Mouse (Mus musculus) myocyte (in vitro differentiated cells): ENCODE measurements at regions not wholly inside any gene's neighbourhood (a gene's known extent, or its start where the extent isn't known, plus 50 kb on each side); places are given as distances from the start of the nearest gene placed in this dataset.

Source experiments
- H3K27me3 ChIP-seq: one replicate; pipeline ENCODE4 v1.6.1; 2011; ENCODE audit not compliant: control insufficient read depth, insufficient read depth, insufficient read length
- H3K36me3 ChIP-seq: one replicate; pipeline ENCODE4 v1.6.1; 2011; ENCODE audit not compliant: control insufficient read depth, insufficient read depth
- H3K4me2 ChIP-seq: one replicate; pipeline ENCODE4 v1.6.1; 2011; ENCODE audit warnings: low read depth, control low read depth
- H3K4me3 ChIP-seq: one replicate; pipeline ENCODE4 v1.5.1; 2011; ENCODE audit warnings: mild to moderate bottlenecking, control low read depth, moderate library complexity
- H3K79me2 ChIP-seq: one replicate; pipeline ENCODE4 v1.6.1; 2011; ENCODE audit not compliant: control insufficient read depth, insufficient read depth
- H3ac ChIP-seq: one replicate; pipeline ENCODE4 v1.6.1; 2011; ENCODE audit not compliant: control insufficient read depth, insufficient read length
- CEBPB ChIP-seq: IDR thresholded peaks from 2 replicates; pipeline ENCODE4 v1.6.1; 2011; ENCODE audit warnings: mild to moderate bottlenecking, moderate library complexity; ENCODE audit not compliant: poor library complexity, insufficient read depth, severe bottlenecking
- E2F4 ChIP-seq: IDR thresholded peaks from one replicate; pipeline ENCODE4 v1.6.1; 2011; ENCODE audit warnings: mild to moderate bottlenecking, control low read depth, moderate library complexity; ENCODE audit not compliant: insufficient read depth
- MAX ChIP-seq: IDR thresholded peaks from one replicate; pipeline ENCODE4 v1.6.1; 2011; ENCODE audit warnings: low read depth, mild to moderate bottlenecking, control low read depth
- MYOD1 ChIP-seq, 3 experiments: IDR thresholded peaks; one replicate each; pipeline ENCODE4 v1.6.1; 2011; ENCODE audit warnings: control low read depth in 2 of 3, low read depth in 2 of 3, mild to moderate bottlenecking in 2 of 3, moderate library complexity in 1 of 3; ENCODE audit not compliant: insufficient read length in 2 of 3, control insufficient read depth in 1 of 3
- MYOG ChIP-seq, 3 experiments: IDR thresholded peaks; one replicate each; pipeline ENCODE4 v1.6.1; 2011; ENCODE audit warnings: control low read depth in 2 of 3, low read depth in 2 of 3, mild to moderate bottlenecking in 2 of 3; ENCODE audit not compliant: insufficient read length in 2 of 3, control insufficient read depth in 1 of 3, insufficient read depth in 1 of 3
- POLR2A ChIP-seq: IDR thresholded peaks from one replicate; pipeline ENCODE4 v1.6.1; 2011; ENCODE audit warnings: low read depth, mild to moderate bottlenecking, control low read depth, moderate library complexity; ENCODE audit not compliant: insufficient read length
- POLR2AphosphoS2 ChIP-seq: IDR thresholded peaks from one replicate; pipeline ENCODE4 v1.6.1; 2011; ENCODE audit warnings: low read depth, control low read depth; ENCODE audit not compliant: insufficient read length
- REST ChIP-seq: IDR thresholded peaks from one replicate; pipeline ENCODE4 v1.6.1; 2011; ENCODE audit warnings: mild to moderate bottlenecking, control low read depth, moderate library complexity; ENCODE audit not compliant: insufficient read depth, insufficient read length
- SRF ChIP-seq: IDR thresholded peaks from one replicate; pipeline ENCODE4 v1.6.1; 2011; ENCODE audit warnings: low read depth; ENCODE audit not compliant: control insufficient read depth, insufficient read length
- TCF12 ChIP-seq: IDR thresholded peaks from one replicate; pipeline ENCODE4 v1.6.1; 2011; ENCODE audit warnings: mild to moderate bottlenecking, control low read depth; ENCODE audit not compliant: poor library complexity, insufficient read depth, severe bottlenecking
- TCF3 ChIP-seq: IDR thresholded peaks from one replicate; pipeline ENCODE4 v1.6.1; 2011; ENCODE audit warnings: low read depth, control low read depth; ENCODE audit not compliant: insufficient read length
- USF1 ChIP-seq: IDR thresholded peaks from one replicate; pipeline ENCODE4 v1.6.1; 2011; ENCODE audit warnings: low read depth, mild to moderate bottlenecking, control low read depth, moderate library complexity

GRCm38 (mm10) chr4:32164736-32165241 is 73.8 kb upstream of the Bach2 start:
- Histone ChIP-seq H3K79me2 (no peaks in the 10 kb centered on the region), H3K36me3 (no peaks in the 10 kb centered on the region), H3K4me2 (no peak overlapping the region), H3ac (no peak overlapping the region), H3K4me3 (no peak overlapping the region), H3K27me3 (no peaks in the 10 kb centered on the region)
- TF ChIP-seq MYOD1 (IDR thresholded peaks at IDR 0.05; ENCODE audit: control insufficient read depth in 1 of 3, insufficient read length in 2 of 3, low read depth in 2 of 3) = no peak
- no peak for TF ChIP-seq REST
- no peak for TF ChIP-seq TCF3
- TF ChIP-seq TCF12 = no peak
- no peak for TF ChIP-seq MAX
- TF ChIP-seq SRF = no peak
- TF ChIP-seq E2F4 = no peak
- TF ChIP-seq MYOG (IDR thresholded peaks at IDR 0.05; ENCODE audit: control insufficient read depth in 1 of 3, insufficient read depth in 1 of 3, insufficient read length in 2 of 3, low read depth in 2 of 3) = no peak
- no peak for TF ChIP-seq POLR2AphosphoS2
- no peak for TF ChIP-seq POLR2A
- TF ChIP-seq CEBPB = no peak
- TF ChIP-seq USF1 = no peak

- H3ac ChIP-seq = no peak overlapping the region
- no peaks in the 10 kb centered on the region for H3K79me2 ChIP-seq
- no peaks in the 10 kb centered on the region for H3K36me3 ChIP-seq
- H3K4me3 ChIP-seq = no peak overlapping the region
- no peak overlapping the region for H3K4me2 ChIP-seq
- no peak for TF ChIP-seq E2F4
- TF ChIP-seq MYOG (IDR thresholded peaks at IDR 0.05; ENCODE audit: control insufficient read depth in 1 of 3, insufficient read depth in 1 of 3, insufficient read length in 2 of 3, low read depth in 2 of 3) = no peak
- TF ChIP-seq TCF3 = no peak
- TF ChIP-seq POLR2AphosphoS2 = no peak
- TF ChIP-seq SRF = no peak
- no peak for TF ChIP-seq MAX
- TF ChIP-seq CEBPB = no peak
- TF ChIP-seq POLR2A = no peak
- TF ChIP-seq TCF12 = no peak
- TF ChIP-seq REST = no peak
- TF ChIP-seq USF1 = no peak
- TF ChIP-seq MYOD1 (IDR thresholded peaks at IDR 0.05; ENCODE audit: control insufficient read depth in 1 of 3, insufficient read length in 2 of 3, low read depth in 2 of 3) = no peak
- H3K27me3 ChIP-seq = no peaks in the 10 kb centered on the region
Observed at GRCm38 (mm10) chr4:32165918-32166528, 72.6 kb upstream of the Bach2 start.

- H3K4me3 ChIP-seq = no peak overlapping the region
- TF ChIP-seq TCF3 = no peak
- no peak for TF ChIP-seq POLR2A
- no peak for TF ChIP-seq CEBPB
- no peaks in the 10 kb centered on the region for H3K79me2 ChIP-seq
- H3K36me3 ChIP-seq = no peaks in the 10 kb centered on the region
- H3ac ChIP-seq = no peak overlapping the region
- no peaks in the 10 kb centered on the region for H3K27me3 ChIP-seq
- H3K4me2 ChIP-seq = no peak overlapping the region
Observed at GRCm38 (mm10) chr4:32167151-32167550, 71.5 kb upstream of the Bach2 start.

DNA sequence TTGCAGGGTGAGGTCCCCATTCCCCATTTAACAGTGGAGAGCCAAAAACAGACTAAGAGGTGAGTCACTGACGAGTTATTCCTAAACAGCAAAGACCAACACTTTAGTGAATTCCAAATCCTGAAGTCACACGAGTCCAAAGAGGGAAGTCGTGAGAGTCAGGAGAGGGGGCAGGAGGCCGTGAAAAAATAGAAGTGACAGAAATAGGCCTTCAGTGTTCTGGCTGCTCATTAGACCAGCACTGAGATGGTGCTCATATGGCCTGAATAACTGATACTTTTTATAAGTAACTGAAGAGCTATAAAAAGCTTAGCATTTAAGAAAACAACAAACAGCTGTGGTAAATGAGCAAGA is 68.5 kb upstream of the Bach2 start:
- Histone ChIP-seq H3K4me2 (no peak overlapping the region), H3K4me3 (no peak overlapping the region), H3K27me3 (no peaks in the 10 kb centered on the region), H3ac (no peak overlapping the region), H3K36me3 (no peaks in the 10 kb centered on the region), H3K79me2 (no peaks in the 10 kb centered on the region)
- no peak for TF ChIP-seq REST
- no peak for TF ChIP-seq MYOD1 (IDR thresholded peaks at IDR 0.05; ENCODE audit: control insufficient read depth in 1 of 3, insufficient read length in 2 of 3, low read depth in 2 of 3)
- TF ChIP-seq USF1 = no peak
- TF ChIP-seq SRF = no peak
- TF ChIP-seq MAX = no peak
- no peak for TF ChIP-seq TCF3
- TF ChIP-seq POLR2A = no peak
- TF ChIP-seq MYOG (IDR thresholded peaks at IDR 0.05; ENCODE audit: control insufficient read depth in 1 of 3, insufficient read depth in 1 of 3, insufficient read length in 2 of 3, low read depth in 2 of 3) = no peak
- no peak for TF ChIP-seq CEBPB
- no peak for TF ChIP-seq TCF12
